Mouse (Mus musculus): ENCODE results near the gene Nudt4. TPM values are rescaled to one million over a fixed set of nuclear protein-coding genes. Genes with fewer than 3 reads are reported as not detected.
A peak's percentile ranks its signal among the peaks of the same experiment; 100 is the strongest.

Gene Nudt4
- total RNA-seq, 2 experiments from 2014 or later = 138 to 187 TPM

GRCm38 (mm10) chr10:95503443-95504235 lies 60.3 kb downstream of the Nudt4 start:
- no peak for DNase-seq (ENCODE audit: low spot score in 2 of 2)

GRCm38 (mm10) chr10:95501463-95502081 lies 62.4 kb downstream of the Nudt4 start, which contains the start of gene Mrpl42:
TSS of gene Mrpl42 (minus strand) at chr10:95501940.
- peak; percentile 71 to 78 for DNase-seq (ENCODE audit: low spot score in 2 of 2)

- DNase-seq (ENCODE audit: low spot score in 2 of 2) = no peak
Observed at GRCm38 (mm10) chr10:95501033-95501432, 62.9 kb downstream of the Nudt4 start.

Small RNA genes within 50 kb of the gene (microRNA-seq; reads per million reads assigned to microRNA genes)
- 19.6 to 20.3 reads per million in 2 experiments for gene Mir3058 (ENCODE audit: borderline number of aligned reads in 2 of 2)

Other genes starting within 250 kb of the Nudt4 start
- gene Cradd, start 240.0 kb downstream of the Nudt4 start, total RNA-seq (2021) = 1 to 10 TPM; 5.4 to 7.3 TPM
- 10 to 100 TPM; 11.1 to 20.0 TPM for gene Socs2, start 147.0 kb downstream of the Nudt4 start, total RNA-seq (2021)
- 100 to 1,000 TPM; 123 to 155 TPM for gene Mrpl42, start 62.2 kb downstream of the Nudt4 start, total RNA-seq (2021)
- gene Ube2n, start 49.0 kb downstream of the Nudt4 start, total RNA-seq (2021) = 100 to 1,000 TPM; 138 to 139 TPM
- gene Anapc15-ps, start 109.3 kb upstream of the Nudt4 start, total RNA-seq (2021) = not detected